Mouse (Mus musculus): ENCODE results near the gene Pou1f1. TPM values are rescaled to one million over a fixed set of nuclear protein-coding genes. Genes with fewer than 3 reads are reported as not detected.

Gene Pou1f1
- polyA plus RNA-seq (2012; fragmentation: generic; extraction: Trizol), result not detected

- Histone ChIP-seq H3ac (ENCODE audit: control insufficient read depth, insufficient read length) (no peak within 1 kb of the TSS), H3K4me2 (ENCODE audit: low read depth) (no peak within 1 kb of the TSS), H3K36me3 (ENCODE audit: control insufficient read depth, insufficient read depth) (no peaks in the 10 kb centered on the region), H3K79me2 (ENCODE audit: control insufficient read depth, insufficient read depth) (no peaks in the 10 kb centered on the region), H3K4me3 (no peak within 1 kb of the TSS), H3K27me3 (ENCODE audit: control insufficient read depth, insufficient read depth, insufficient read length) (no peaks in the 10 kb centered on the region)
- no peak for TF ChIP-seq E2F4 (IDR thresholded peaks at IDR 0.05; ENCODE audit: insufficient read depth)
Measured at GRCm38 (mm10) chr16:65520211-65520610, at the start of gene Pou1f1. TSS of gene Pou1f1 (plus strand) at chr16:65520511.

GRCm38 (mm10) chr16:65470650-65471049 is 49.7 kb upstream of the Pou1f1 start:
- no peak for TF ChIP-seq TCF3 (IDR thresholded peaks at IDR 0.05; ENCODE audit: insufficient read length, low read depth)
- no peak for TF ChIP-seq MYOG (IDR thresholded peaks at IDR 0.05; ENCODE audit: control insufficient read depth in 1 of 3, insufficient read depth in 1 of 3, insufficient read length in 2 of 3, low read depth in 2 of 3)
- no peak for TF ChIP-seq POLR2A (IDR thresholded peaks at IDR 0.05; ENCODE audit: insufficient read length, low read depth)
- TF ChIP-seq CEBPB (IDR thresholded peaks at IDR 0.05; ENCODE audit: insufficient read depth, poor library complexity, severe bottlenecking), result no peak
- TF ChIP-seq MAX (IDR thresholded peaks at IDR 0.05; ENCODE audit: low read depth), result no peak
- TF ChIP-seq USF1 (IDR thresholded peaks at IDR 0.05; ENCODE audit: low read depth), result no peak
- Histone ChIP-seq H3K4me2 (ENCODE audit: low read depth) (no peak overlapping the region), H3K79me2 (ENCODE audit: control insufficient read depth, insufficient read depth) (no peaks in the 10 kb centered on the region), H3K27me3 (ENCODE audit: control insufficient read depth, insufficient read depth, insufficient read length) (no peaks in the 10 kb centered on the region), H3ac (ENCODE audit: control insufficient read depth, insufficient read length) (no peak overlapping the region), H3K36me3 (ENCODE audit: control insufficient read depth, insufficient read depth) (no peaks in the 10 kb centered on the region), H3K4me3 (no peak overlapping the region)

GRCm38 (mm10) chr16:65472472-65473001 is 47.8 kb upstream of the Pou1f1 start:
- Histone ChIP-seq H3K4me2 (ENCODE audit: low read depth) (no peak overlapping the region), H3K4me3 (no peak overlapping the region), H3K36me3 (ENCODE audit: control insufficient read depth, insufficient read depth) (no peaks in the 10 kb centered on the region), H3K27me3 (ENCODE audit: control insufficient read depth, insufficient read depth, insufficient read length) (no peaks in the 10 kb centered on the region), H3ac (ENCODE audit: control insufficient read depth, insufficient read length) (no peak overlapping the region), H3K79me2 (ENCODE audit: control insufficient read depth, insufficient read depth) (no peaks in the 10 kb centered on the region)
- no peak for TF ChIP-seq USF1 (IDR thresholded peaks at IDR 0.05; ENCODE audit: low read depth)
- TF ChIP-seq POLR2AphosphoS2 (IDR thresholded peaks at IDR 0.05; ENCODE audit: insufficient read length, low read depth), result no peak
- no peak for TF ChIP-seq REST (IDR thresholded peaks at IDR 0.05; ENCODE audit: insufficient read depth, insufficient read length)
- no peak for TF ChIP-seq MYOG (IDR thresholded peaks at IDR 0.05; ENCODE audit: control insufficient read depth in 1 of 3, insufficient read depth in 1 of 3, insufficient read length in 2 of 3, low read depth in 2 of 3)
- no peak for TF ChIP-seq CEBPB (IDR thresholded peaks at IDR 0.05; ENCODE audit: insufficient read depth, poor library complexity, severe bottlenecking)
- no peak for TF ChIP-seq E2F4 (IDR thresholded peaks at IDR 0.05; ENCODE audit: insufficient read depth)
- TF ChIP-seq TCF12 (IDR thresholded peaks at IDR 0.05; ENCODE audit: insufficient read depth, poor library complexity, severe bottlenecking), result no peak
- TF ChIP-seq POLR2A (IDR thresholded peaks at IDR 0.05; ENCODE audit: insufficient read length, low read depth), result no peak
- no peak for TF ChIP-seq SRF (IDR thresholded peaks at IDR 0.05; ENCODE audit: control insufficient read depth, insufficient read length, low read depth)
- TF ChIP-seq TCF3 (IDR thresholded peaks at IDR 0.05; ENCODE audit: insufficient read length, low read depth), result no peak
- TF ChIP-seq MYOD1 (IDR thresholded peaks at IDR 0.05; ENCODE audit: control insufficient read depth in 1 of 3, insufficient read length in 2 of 3, low read depth in 2 of 3), result no peak
- no peak for TF ChIP-seq MAX (IDR thresholded peaks at IDR 0.05; ENCODE audit: low read depth)

GRCm38 (mm10) chr16:65485726-65486125 is 34.6 kb upstream of the Pou1f1 start:
- TF ChIP-seq SRF (IDR thresholded peaks at IDR 0.05; ENCODE audit: control insufficient read depth, insufficient read length, low read depth) (no peak), POLR2A (IDR thresholded peaks at IDR 0.05; ENCODE audit: insufficient read length, low read depth) (no peak), USF1 (IDR thresholded peaks at IDR 0.05; ENCODE audit: low read depth) (no peak), E2F4 (IDR thresholded peaks at IDR 0.05; ENCODE audit: insufficient read depth) (no peak), TCF3 (IDR thresholded peaks at IDR 0.05; ENCODE audit: insufficient read length, low read depth) (no peak), MAX (IDR thresholded peaks at IDR 0.05; ENCODE audit: low read depth) (no peak), MYOD1 (IDR thresholded peaks at IDR 0.05; ENCODE audit: control insufficient read depth in 1 of 3, insufficient read length in 2 of 3, low read depth in 2 of 3) (no peak), POLR2AphosphoS2 (IDR thresholded peaks at IDR 0.05; ENCODE audit: insufficient read length, low read depth) (no peak), TCF12 (IDR thresholded peaks at IDR 0.05; ENCODE audit: insufficient read depth, poor library complexity, severe bottlenecking) (no peak), REST (IDR thresholded peaks at IDR 0.05; ENCODE audit: insufficient read depth, insufficient read length) (no peak)
- Histone ChIP-seq H3K4me2 (ENCODE audit: low read depth) (no peak overlapping the region), H3ac (ENCODE audit: control insufficient read depth, insufficient read length) (no peak overlapping the region), H3K27me3 (ENCODE audit: control insufficient read depth, insufficient read depth, insufficient read length) (no peaks in the 10 kb centered on the region), H3K79me2 (ENCODE audit: control insufficient read depth, insufficient read depth) (no peaks in the 10 kb centered on the region), H3K4me3 (no peak overlapping the region), H3K36me3 (ENCODE audit: control insufficient read depth, insufficient read depth) (no peaks in the 10 kb centered on the region)

GRCm38 (mm10) chr16:65496030-65496429 is 24.3 kb upstream of the Pou1f1 start:
- Histone ChIP-seq H3K4me3 (no peak overlapping the region), H3K36me3 (ENCODE audit: control insufficient read depth, insufficient read depth) (no peaks in the 10 kb centered on the region), H3K79me2 (ENCODE audit: control insufficient read depth, insufficient read depth) (no peaks in the 10 kb centered on the region), H3K4me2 (ENCODE audit: low read depth) (no peak overlapping the region), H3ac (ENCODE audit: control insufficient read depth, insufficient read length) (no peak overlapping the region), H3K27me3 (ENCODE audit: control insufficient read depth, insufficient read depth, insufficient read length) (no peaks in the 10 kb centered on the region)
- no peak for TF ChIP-seq MAX (IDR thresholded peaks at IDR 0.05; ENCODE audit: low read depth)
- no peak for TF ChIP-seq POLR2A (IDR thresholded peaks at IDR 0.05; ENCODE audit: insufficient read length, low read depth)
- TF ChIP-seq SRF (IDR thresholded peaks at IDR 0.05; ENCODE audit: control insufficient read depth, insufficient read length, low read depth), result no peak
- TF ChIP-seq USF1 (IDR thresholded peaks at IDR 0.05; ENCODE audit: low read depth), result no peak
